Mouse (Mus musculus) C2C12 (cell line): ENCODE measurements around the gene Myo3b.

Experiments used
- CTCF ChIP-seq: IDR thresholded peaks from one replicate; pipeline ENCODE4 v1.5.1; 2011; ENCODE audit not compliant: control insufficient read depth, insufficient read depth, insufficient read length
- FOSL1 ChIP-seq: IDR thresholded peaks from one replicate; pipeline ENCODE4 v1.8.0; 2011; ENCODE audit warnings: mild to moderate bottlenecking, low read length; ENCODE audit not compliant: poor library complexity, insufficient read depth, severe bottlenecking

- TF ChIP-seq FOSL1 = no peak
- TF ChIP-seq CTCF = no peak
These were observed 156.7 kb downstream of the Myo3b start for GRCm38 (mm10) chr2:70195418-70196248.
